Mouse (Mus musculus): Measurements from ENCODE around the gene Il11.

The Il11 gene

GRCm38 (mm10) chr7:4742482-4742819 is 40.2 kb downstream of the Il11 start:
- no peak for DNase-seq (ENCODE audit: low spot score in 2 of 2)

- no peak for DNase-seq (ENCODE audit: low spot score in 2 of 2)
These were observed 40.8 kb downstream of the Il11 start for GRCm38 (mm10) chr7:4741672-4742481.

- peak in 1 of 2 experiments; percentile 23 for DNase-seq (ENCODE audit: low spot score in 2 of 2)
These were observed 41.5 kb downstream of the Il11 start for GRCm38 (mm10) chr7:4741151-4741550.

GRCm38 (mm10) chr7:4740309-4740727 is 42.3 kb downstream of the Il11 start:
- no peak for DNase-seq (ENCODE audit: low spot score in 2 of 2)

DNA sequence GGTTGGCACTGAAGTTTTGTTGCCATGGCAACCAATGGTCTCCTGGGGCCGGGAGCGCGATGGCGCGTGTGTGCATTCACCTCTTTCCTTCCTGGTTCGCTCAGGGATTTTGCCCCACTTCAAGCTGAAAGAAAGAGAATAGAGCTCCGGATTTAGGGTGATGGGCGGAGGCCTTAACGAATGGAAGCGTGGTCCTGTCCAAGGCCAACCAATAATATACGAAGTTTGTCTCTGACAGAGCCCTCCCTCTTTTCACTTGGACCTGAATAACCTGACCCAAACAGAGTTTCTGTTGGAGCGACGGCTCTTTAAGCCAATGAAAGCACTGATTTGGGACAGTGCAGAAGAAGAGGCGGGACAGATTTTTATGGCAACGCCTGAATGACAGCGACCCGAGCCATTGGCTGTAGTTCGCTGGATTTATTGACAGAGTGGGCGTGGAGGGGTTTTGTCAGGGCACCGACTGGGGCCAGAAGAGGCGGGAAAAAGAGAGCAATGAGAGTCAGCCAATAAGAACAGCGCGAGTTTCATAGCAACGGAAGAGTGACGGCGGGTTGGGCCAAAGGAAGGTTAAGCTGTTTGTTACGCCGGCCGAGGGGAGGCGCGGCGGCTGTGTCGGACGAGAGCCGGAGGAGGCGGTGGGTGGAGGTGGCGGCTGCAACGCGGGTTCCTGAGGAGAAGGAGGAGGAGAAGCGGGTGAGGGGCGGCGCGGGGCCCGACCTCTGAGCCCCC is 42.9 kb downstream of the Il11 start, which contains the start of gene Kmt5c:
Gene Kmt5c, plus strand, starts transcription at position 572 of the 732 bp plus-strand sequence.
- peak; percentile 97 to 99 for DNase-seq (ENCODE audit: low spot score in 2 of 2)

GRCm38 (mm10) chr7:4739041-4739543 is 43.6 kb downstream of the Il11 start:
- no peak for DNase-seq (ENCODE audit: low spot score in 2 of 2)

- DNase-seq (ENCODE audit: low spot score in 2 of 2), result no peak
These were observed 49.7 kb downstream of the Il11 start for GRCm38 (mm10) chr7:4732968-4733392.

DNA sequence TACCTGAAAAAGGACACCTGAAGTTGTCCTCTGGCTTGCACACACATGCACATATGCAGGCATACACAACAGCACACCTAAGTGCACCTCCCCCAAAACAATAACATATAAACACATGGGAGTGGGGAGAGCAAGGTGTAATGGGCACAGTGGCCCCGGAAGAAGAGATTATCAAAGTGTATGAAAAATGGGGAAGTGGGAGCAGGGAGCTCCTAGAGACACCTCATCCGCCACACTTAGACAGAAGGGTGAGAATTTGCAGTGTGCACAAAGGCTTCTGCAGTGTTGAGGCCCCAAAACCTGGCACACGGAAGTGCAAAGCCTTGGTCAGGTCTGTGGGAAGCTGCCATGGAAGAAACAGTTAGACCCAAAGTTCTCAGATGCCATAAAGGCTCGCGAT is 51.6 kb downstream of the Il11 start:
- DNase-seq (ENCODE audit: low spot score in 2 of 2), result no peak

DNA sequence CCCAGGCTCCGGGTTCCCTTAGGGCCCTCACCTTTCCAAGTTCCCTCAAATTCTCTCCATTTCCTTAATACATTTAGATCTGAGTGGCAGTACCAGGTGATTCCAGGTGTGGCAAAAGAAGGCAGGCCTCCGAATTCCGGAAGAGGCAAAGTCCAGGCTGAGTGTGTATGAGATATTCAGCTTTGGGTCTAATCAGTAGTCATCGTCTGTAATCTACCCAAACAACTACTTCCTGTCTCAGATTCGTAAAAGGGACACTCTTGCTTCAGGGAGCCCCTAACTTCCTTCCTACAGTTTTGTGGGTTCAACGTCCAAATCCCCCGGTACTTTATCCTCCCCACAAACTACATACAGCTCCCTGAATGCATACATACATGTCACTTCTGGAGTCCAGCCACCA is 57.5 kb downstream of the Il11 start, which contains the start of gene Tmem150b:
Gene Tmem150b, minus strand, starts transcription at position 81 of the 400 bp plus-strand sequence.
- no peak for DNase-seq (ENCODE audit: low spot score in 2 of 2)

- DNase-seq (ENCODE audit: low spot score in 2 of 2), result no peak
These were observed 58.3 kb downstream of the Il11 start for GRCm38 (mm10) chr7:4724359-4724758.

DNA sequence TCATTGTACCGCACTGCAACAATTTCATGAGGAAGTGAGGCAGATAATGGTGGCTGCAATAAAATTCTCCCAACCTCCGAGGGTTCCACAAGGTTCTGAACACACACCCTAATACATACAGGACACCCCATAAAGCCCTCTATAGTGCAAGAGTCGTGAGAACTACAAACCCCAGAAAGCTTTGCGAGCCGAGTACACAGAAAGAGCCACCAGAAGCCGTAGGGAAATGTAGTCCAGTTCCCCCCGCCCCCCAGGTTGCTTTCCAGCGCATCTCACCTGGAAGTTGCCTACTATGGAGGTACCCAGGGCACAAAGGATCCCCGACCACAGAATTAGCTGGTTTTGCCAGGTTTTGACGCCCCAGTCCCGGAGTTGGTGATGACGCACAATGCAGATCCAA is 59.2 kb downstream of the Il11 start:
- DNase-seq (ENCODE audit: low spot score in 2 of 2), result no peak
